Mouse (Mus musculus): ENCODE results near the gene Setd3. TPM values are rescaled to one million over a fixed set of nuclear protein-coding genes. Genes with fewer than 3 reads are reported as not detected.

The Setd3 gene
- total RNA-seq, 2 experiments from 2014 or later = 98.9 to 107 TPM

DNA sequence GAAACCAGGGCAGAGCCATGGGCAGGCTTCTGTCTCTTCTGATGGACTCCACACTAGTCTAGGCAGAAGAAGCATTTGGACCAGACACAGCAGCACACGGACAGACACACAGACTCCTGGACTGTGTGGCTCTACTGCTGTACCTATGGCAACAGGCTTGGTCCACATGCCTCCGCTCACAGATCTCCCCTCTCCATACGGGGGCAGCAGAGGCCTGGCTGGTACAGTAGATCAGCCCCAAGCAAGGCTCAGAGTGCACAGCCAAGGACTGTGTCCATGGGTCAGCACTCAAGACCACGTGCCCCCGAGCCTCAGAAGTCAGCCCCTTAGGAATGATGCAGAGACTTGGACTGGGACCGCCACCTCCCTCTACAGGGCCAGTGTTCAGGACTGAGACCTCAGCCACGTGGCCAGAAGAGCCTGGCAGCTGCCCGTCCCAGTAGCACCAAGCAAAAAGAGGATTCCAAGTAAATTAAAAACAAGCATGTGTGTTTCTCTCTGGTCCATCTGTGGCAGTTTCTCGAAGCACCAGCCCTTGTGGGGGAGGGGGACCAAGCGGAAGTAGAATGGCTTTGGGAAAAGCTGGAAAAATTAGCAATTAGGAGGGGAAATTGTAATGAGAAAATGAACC lies 100.9 kb downstream of the Setd3 start:
- DNase-seq (ENCODE audit: low spot score in 2 of 2) = no peak

DNA sequence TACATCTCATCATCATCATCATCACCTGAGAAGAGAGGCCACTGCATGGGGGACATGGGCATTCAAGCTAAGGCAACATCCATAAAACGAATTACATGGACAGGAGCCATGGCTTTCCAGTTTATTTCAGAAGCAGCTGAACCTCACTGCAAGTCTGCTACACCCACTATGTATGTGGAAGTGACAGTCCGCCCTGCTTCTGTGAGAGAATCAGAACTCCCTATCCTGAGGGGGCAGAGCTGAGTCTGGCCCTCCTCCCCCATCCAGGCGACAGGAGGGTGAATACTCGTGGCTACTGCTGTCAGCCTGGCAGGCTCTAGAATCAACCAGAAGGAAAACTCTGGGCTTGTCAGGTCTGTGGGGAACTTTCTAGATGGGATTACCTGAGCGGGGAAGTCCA lies 106.2 kb downstream of the Setd3 start:
- DNase-seq (ENCODE audit: low spot score in 2 of 2) = no peak

DNA sequence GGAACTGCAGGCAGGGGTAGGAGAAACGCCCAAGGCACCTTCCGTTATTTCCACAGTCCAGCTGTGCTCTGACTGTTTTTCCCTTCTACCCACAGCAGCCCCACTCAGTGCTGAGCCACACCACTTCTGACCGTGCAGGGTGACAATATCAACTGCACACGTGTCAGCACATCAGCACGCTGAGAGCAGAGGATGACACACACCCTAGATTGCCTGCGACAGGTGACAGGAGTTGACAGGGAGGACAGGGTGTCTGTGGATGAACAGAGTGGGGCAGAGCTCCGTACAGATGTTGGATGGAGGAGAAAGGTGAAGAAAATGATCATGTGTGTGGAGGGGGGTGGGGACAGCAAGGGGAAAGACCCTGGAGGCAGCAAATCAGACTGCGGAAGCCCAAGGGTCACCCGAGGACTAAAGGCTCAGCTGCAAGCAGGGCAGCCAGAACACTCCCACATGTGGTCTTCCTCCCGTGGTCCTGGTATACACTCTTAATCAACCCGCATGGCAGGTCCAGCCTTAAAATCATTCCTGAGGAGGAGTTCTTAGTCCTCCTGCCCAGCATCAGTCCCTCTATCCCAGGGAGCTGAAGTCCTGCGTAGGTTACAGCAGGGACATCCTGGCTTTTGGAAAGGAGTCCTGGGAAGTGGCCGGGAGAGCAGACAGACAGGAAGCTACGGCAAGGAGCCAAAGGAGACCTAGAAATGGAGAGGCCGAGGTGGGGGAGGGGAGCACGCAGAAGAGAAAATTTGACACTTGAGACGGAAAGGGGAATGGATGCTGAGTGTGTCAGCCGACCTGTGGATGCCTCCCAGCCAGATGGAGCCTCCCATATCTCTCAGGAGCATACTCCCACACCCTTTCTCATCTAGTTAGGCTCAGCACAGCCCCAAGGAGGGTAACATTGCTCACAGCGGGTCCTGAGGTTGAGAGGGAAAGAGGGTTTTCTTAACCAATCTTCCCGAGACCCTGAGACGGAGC lies 108.1 kb downstream of the Setd3 start:
- DNase-seq (ENCODE audit: low spot score in 2 of 2) = no peak

DNA sequence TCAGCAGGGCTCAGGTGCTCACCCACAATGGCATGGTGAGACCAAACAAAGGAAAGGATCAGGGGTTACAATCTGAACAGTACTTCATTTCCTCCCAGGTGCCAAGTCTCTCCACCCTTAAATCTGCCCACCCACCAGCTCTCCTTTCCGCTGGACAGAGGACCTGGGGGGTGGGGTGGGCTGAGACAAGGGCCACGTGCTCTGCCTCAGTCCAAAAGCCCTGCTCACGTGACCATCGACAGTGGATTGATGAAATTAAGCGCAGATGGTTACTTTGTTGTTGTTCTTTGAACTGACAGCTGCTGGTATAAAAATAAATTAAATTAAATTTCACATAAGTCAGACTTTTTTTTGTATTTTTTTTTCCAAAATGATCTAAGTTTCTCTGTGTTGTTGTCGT lies 109.6 kb downstream of the Setd3 start:
- DNase-seq (ENCODE audit: low spot score in 2 of 2) = no peak

DNA sequence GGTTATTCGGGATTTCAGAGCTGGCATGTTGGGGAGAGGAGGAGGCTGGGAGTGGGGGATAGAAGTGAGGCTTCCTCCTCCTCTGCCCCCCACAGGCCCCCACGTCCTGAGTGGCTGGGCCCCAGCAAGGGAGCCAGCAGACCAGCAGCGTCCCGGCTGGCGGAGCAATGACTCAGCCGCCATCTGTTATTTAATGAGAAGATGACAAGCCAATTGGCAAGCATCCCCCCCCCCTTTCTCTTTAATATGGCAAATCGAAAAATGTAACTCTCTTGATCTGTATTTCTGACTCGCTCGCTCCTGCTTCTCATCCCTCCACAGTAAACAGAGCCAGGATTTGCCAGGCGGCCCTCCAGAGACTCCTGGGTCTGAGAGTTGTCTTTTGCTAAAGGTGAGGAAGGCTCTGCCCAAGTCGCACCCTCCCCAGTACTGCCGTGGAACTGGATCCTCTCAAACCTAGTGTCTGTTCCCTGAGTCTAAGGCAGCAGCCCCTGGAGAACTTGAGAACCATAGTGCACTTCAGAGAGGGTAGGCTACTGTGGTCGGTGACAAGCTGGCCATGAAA lies 111.2 kb downstream of the Setd3 start:
- peak in 1 of 2 experiments; percentile 35 for DNase-seq (ENCODE audit: low spot score in 2 of 2)

DNA sequence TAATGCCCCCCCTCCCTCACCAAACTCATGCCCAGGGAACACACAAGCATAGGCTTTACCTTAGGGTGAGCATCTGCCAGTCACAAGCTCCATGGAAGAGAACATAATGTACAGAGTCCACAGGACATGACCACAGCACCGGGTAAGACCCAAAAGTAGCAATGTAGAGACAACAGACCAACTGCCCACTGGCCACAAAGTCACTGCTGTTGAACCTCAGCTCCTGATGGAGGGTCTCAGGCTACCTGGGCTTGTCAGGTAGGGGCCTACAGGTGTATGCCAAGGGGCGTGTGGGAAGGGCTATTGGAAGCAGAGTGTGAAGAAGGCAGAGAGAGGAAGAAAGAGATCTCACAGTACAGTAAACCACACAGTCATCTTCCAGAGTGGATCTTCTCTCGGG lies 111.9 kb downstream of the Setd3 start:
- DNase-seq (ENCODE audit: low spot score in 2 of 2) = no peak

DNA sequence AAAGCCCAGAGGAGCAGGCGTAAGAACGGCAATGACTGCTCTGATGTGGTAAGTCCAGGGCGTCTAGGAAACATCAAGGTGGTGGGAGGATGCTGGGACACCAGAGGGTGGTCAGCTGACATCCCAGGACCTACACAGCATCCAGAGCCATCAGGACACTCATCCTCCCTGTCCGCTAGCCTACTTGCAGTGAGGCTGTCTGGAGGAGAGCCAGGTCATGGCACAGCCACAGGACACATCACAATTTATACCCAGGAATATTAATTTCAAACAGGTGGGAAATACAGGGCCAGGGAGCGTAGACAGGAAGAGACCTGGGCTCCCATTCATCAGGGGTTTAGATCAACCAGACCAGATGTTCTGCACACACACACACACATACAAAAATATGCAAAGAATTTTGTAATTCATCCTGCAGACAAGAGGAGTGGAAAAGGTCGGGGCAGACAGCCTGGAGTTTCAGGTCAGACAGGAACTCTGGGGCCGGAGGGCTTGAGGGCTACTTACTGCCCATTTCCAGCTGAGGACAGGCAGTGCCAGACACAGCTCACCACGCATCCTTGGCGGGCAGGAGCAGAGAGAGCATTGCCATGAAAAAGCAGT lies 114.6 kb downstream of the Setd3 start:
- no peak for DNase-seq (ENCODE audit: low spot score in 2 of 2)

DNA sequence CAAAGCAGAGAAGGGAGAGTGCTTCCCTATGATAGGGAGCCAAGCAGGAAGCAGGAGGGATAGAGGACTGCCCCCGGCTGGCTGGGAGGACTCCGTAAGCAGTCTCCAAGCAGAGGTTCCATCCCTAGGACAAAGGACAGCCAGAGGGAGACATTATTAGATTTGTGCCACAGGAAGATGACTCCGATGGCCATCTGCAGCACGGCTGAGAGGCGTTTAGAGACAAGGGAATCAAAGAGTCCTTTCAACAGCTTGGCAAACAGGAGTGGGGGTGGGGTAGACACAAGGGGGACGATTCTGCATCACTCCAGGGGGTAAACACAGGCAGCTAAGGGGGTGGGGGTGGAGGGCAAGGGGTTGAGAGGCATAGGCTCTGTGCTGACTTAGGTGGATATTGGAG lies 115.1 kb downstream of the Setd3 start:
- DNase-seq (ENCODE audit: low spot score in 2 of 2) = no peak

DNA sequence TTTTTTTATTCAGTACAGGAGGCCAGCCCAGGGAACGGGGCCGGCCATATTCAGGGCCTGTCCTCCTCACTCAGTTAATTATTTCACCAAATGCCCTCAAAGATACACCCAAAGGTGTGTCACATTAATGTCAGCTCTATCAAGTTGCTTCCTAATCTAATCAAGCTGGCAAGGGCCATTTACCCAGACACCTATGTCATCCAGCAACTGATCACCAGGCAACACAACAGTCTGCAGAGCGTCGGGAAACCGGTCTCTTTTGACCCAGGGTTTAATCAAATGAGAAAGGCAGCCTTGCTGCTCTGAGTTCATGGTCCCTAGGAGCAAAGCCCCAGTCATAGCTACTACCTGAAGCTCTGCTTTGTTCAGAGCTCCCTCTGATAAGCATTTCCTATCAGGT lies 117.0 kb downstream of the Setd3 start:
- DNase-seq (ENCODE audit: low spot score in 2 of 2) = no peak

DNA sequence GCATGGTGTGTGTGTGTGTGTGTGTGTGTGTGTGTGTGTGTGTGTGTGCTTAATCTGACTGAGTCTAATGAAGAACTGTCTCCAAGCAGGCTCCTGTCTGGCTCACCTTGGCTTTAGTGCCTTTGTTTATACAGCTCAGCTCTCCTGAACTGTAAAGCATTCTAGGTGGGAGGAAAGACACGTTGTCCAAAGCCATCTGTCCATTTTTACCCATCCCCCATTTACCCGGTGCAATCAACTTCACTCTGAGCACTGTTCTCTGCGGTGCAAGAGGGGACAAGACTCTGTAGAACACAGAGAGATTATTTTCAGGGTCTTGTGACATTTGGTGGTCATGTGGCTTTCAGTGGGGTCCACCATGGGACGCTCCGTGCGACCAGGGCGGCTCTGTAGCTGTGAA lies 117.5 kb downstream of the Setd3 start:
- no peak for DNase-seq (ENCODE audit: low spot score in 2 of 2)

Other genes starting within 250 kb of the Setd3 start
- under 1 TPM; 0.54 to 0.56 TPM for gene Bcl11b, start 175.7 kb downstream of the Setd3 start, total RNA-seq (2021)
- 10 to 100 TPM; 35.5 to 36.4 TPM for gene Ccnk, start 265 bp upstream of the Setd3 start, total RNA-seq (2021)
- gene Ccdc85c, start 96.1 kb upstream of the Setd3 start, total RNA-seq (2021) = 1 to 10 TPM; 7.3 to 8.4 TPM
- 1 to 10 TPM in 1 of 2 experiments, under 1 TPM in 1; 0.74 to 1.0 TPM for gene Hhipl1, start 127.0 kb upstream of the Setd3 start, total RNA-seq (2021)
- gene Cyp46a1, start 155.1 kb upstream of the Setd3 start, total RNA-seq (2021) = 1 to 10 TPM; 1.9 to 2.4 TPM
- 100 to 1,000 TPM; 103 to 112 TPM for gene Eml1, start 191.6 kb upstream of the Setd3 start, total RNA-seq (2021)